8 mouse cellular contexts compared by ENCODE assay signal in genomic region chr4:125127305-125128084, GRCm38 (mm10). TPM values are rescaled to one million over a fixed set of nuclear protein-coding genes. Genes with fewer than 3 reads are reported as not detected.
DNase-seq lines count a peak whose midpoint lies in the region; ATAC-seq lines count a peak whose summit lies in the region.

TSS of gene Zc3h12a (minus strand) at chr4:125127840.

- no peak within 1 kb of the TSS for H3K27ac ChIP-seq in hindbrain, embryonic 13.5 days

- 2% methylated on average over 60 of the region's 62 CpGs for WGBS in hindbrain, embryonic 13.5 days

- H3K4me1 ChIP-seq in hindbrain, embryonic 13.5 days (replicated peaks): peaks cover 37% of the 10 kb centered on the region

- H3K27me3 ChIP-seq in hindbrain, embryonic 13.5 days: peaks cover 44% of the 10 kb centered on the region

- peak within 1 kb of the TSS; percentile 91 for H3K4me2 ChIP-seq in hindbrain, embryonic 13.5 days

- H3K4me3 ChIP-seq in hindbrain, embryonic 13.5 days: peak within 1 kb of the TSS; percentile 62

- ATAC-seq in frontal cortex, adult (ENCODE audit: low TSS enrichment): peak; percentile 88
- ATAC-seq in hindbrain, embryonic 13.5 days (ENCODE audit: low FRiP score): peak; percentile 75
- ATAC-seq in megakaryocyte-erythroid progenitor cell, adult 5-6 weeks (replicated peaks; ENCODE audit: low FRiP score, low TSS enrichment, poor library complexity, severe bottlenecking): peak; percentile 87

- intact Hi-C loops in left cerebral cortex, postnatal 25 days (cut with DNase I): no loop called here

- peak; percentile 95 for DNase-seq in T-cell, adult 2 months (ENCODE audit: low spot score)
- peak; percentile 46 for DNase-seq in cerebellum, adult 9-11 months
- DNase-seq in left cerebral cortex, postnatal 25 days (ENCODE audit: low spot score in 2 of 2): peak; percentile 60 to 64
- DNase-seq in right cerebral cortex, postnatal 14 days: peak; percentile 75
- DNase-seq in urinary bladder, postnatal 36 days (ENCODE audit: low spot score in 2 of 2): peak; percentile 92 to 93

- peak within 1 kb of the TSS; percentile 71 for H3K9ac ChIP-seq in hindbrain, embryonic 13.5 days

- H3K36me3 ChIP-seq in hindbrain, embryonic 13.5 days: no peaks in the 10 kb centered on the region

- no peaks in the 10 kb centered on the region for H3K9me3 ChIP-seq in hindbrain, embryonic 13.5 days

RNA-seq across cellular contexts. Expression of gene Zc3h12a, which starts in this region (rescaled TPM):
- polyA plus RNA-seq in hindbrain, embryonic 13.5 days (2015; fragmentation: Nextera tagmentation; extraction: Ambion mirVana): 0.18 and 0.19 TPM in 2 replicates
- 1 to 10 TPM; 1.1 to 1.2 TPM for total RNA-seq in left cerebral cortex, postnatal 25 days (2021)
- total RNA-seq in megakaryocyte-erythroid progenitor cell, adult 5-6 weeks (2014; fragmentation: Nextera tagmentation): 3.8 and 4.7 TPM in 2 replicates
- total RNA-seq in megakaryocyte-erythroid progenitor cell, adult 5-6 weeks (2017): 2.7 and 5.6 TPM in 2 replicates

Comparison
In these comparisons a context has a peak if more than half of its experiments do, and no peak if none do; other contexts are left out.
1. Peak in ATAC-seq, H3K4me3 ChIP-seq, H3K9ac ChIP-seq and H3K4me2 ChIP-seq in hindbrain, embryonic 13.5 days; RNA of the gene not detected or under 1 TPM.